Mouse (Mus musculus) CD4-positive, CD25-positive, alpha-beta regulatory T cell (primary cell): ENCODE measurements around the gene Dzip1. TPM values are rescaled to one million over a fixed set of nuclear protein-coding genes. Genes with fewer than 3 reads are reported as not detected.

Experiments used
- polyA plus RNA-seq: library from polyadenylated mRNA; unstranded; fragments of 100-300 nt; shearing (Covaris generic); gene quantifications from one replicate; pipeline ENCODE4 v1.2.1, GENCODE M21; 2017

The Dzip1 gene
- 22.9 TPM for polyA plus RNA-seq

DNA sequence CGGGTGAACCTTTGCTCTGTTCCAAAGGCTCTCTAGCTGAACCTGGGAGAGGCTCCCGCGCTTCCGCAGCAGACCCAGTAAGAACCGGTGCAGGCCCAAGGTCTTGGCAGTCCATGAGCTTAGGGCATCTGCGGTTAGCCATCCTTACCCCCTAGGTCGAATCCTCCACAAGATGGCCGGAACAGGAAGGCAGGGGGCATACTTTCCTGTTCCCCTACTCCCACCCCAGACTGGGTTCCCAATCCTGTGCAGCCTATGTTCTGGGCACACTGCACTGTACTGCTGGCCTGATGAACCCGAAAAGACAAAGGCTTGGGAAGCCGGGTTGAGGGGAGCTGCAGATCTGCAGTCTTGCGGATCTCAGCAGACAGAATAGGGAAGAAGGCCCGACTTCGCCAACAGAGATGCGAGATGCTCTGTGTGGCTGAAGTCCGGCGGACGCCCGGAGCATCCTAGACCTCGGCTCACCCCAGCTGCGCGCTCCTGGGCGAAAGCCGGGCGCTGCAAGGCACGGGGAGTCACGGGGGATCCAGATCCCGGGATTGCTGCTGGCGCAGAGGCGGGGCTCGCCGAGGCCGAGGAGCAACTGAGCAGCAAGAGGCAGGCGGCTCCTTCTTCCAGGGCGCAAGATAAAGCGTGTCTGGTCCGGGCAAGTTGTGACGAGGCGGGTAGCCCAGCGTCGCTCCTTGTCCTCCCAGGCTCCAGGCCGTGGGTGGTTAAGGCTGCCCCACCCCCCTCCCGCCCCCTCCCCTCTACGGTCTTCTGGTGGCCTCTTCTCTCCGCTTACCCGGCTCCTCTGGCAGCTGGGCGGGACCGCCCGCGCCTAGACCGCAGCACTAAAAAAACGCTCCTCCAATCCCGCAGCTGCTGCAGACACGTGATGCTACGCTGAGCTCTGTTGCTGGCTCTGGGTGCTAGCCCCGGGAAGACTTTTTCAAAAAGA lies at the start of gene Dzip1:
Gene Dzip1 (minus strand): TSS at position 788 of the 943 bp plus-strand sequence.

DNA sequence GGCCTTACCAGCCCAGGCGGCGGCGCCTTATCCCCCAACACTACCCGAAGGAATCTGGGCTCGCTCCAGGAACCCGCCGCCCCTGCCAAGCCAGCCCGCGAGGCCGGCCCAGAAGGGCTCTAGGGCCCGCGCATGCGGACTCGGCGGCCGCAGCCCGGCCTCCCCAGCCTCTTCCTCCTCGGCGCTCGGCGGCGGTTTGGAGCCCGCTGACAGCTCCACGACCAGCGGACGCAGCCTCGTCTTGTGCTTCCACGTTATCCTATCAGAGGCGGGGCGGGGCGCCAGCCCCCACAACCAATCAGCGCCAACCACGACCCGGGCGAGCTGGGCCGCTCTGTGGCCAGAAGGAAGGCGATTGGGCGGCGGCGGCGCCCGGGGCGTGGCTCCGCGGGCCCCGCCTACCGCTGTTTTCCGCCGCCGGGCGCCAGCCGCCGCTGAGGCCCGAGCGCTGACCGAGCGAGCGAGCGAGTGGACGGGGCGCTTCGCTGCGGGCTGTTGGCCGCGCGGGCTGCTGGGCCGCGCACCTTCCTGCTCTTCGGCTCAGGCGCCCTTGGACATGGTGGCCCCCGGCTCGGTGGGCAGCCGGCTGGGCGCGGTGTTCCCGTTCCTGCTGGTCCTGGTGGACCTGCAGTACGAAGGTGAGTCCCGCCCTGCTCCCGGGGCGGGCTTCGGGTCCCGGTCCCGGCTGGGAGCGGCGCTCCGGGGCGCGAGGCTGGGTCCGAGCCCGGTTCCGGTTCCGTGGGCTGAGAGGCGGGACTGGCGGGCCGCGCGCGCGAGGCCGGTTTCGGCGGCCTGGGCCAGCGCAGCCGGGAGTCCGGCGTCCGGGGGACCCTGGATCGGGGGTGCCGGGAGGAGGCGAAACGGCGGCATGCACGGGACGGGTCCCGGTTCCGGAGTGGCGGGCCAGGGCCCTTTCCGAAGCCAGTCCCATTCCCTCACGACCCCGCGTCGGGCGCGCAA lies 12.6 kb upstream of the Dzip1 start, which contains the start of gene Dnajc3:
Gene Dnajc3 (plus strand): TSS at position 444 of the 960 bp plus-strand sequence.

Other genes with a start within 250 kb of the Dzip1 start
- gene Abcc4, start 219.2 kb downstream of the Dzip1 start, polyA plus RNA-seq = 26.4 TPM
- 4.8 TPM for gene Cldn10, start 137.6 kb downstream of the Dzip1 start, polyA plus RNA-seq
- gene Dnajc3, start 12.5 kb upstream of the Dzip1 start, polyA plus RNA-seq = 80.2 TPM
- gene Uggt2, start 174.0 kb upstream of the Dzip1 start, polyA plus RNA-seq = 1.4 TPM
- gene Hs6st3, start 212.9 kb upstream of the Dzip1 start, polyA plus RNA-seq = not detected